Mouse (Mus musculus) limb, embryonic 15.5 days (tissue): ENCODE data around the gene Mdk. TPM values are rescaled to one million over a fixed set of nuclear protein-coding genes. Genes with fewer than 3 reads are reported as not detected.

Source experiments
- ATAC-seq: fragments of 200-750 bp; cut with Nextera tagmentation; 2 replicates; pipeline ENCODE4 v1.8.0; 2017; ENCODE audit warnings: low read depth, moderate TSS enrichment; ENCODE audit not compliant: insufficient number of reproducible peaks, low FRiP score, low TSS enrichment
- H3K27ac ChIP-seq: fragments of 300-500 bp; sonication (generic); 2 replicates; pipeline ENCODE4 v1.5.1; 2015; ENCODE audit warnings: moderate library complexity, mild to moderate bottlenecking, inconsistent platforms
- H3K27me3 ChIP-seq: fragments of 300-500 bp; sonication (generic); 2 replicates; pipeline ENCODE4 v1.6.1; 2015; ENCODE audit warnings: inconsistent platforms
- H3K36me3 ChIP-seq: fragments of 300-500 bp; sonication (generic); 2 replicates; pipeline ENCODE4 v1.6.1; 2015; ENCODE audit warnings: inconsistent platforms
- H3K4me1 ChIP-seq: fragments of 300-500 bp; sonication (generic); 2 replicates; pipeline ENCODE4 v1.6.1; 2015; ENCODE audit warnings: inconsistent platforms
- H3K4me2 ChIP-seq: fragments of 300-500 bp; sonication (generic); 2 replicates; pipeline ENCODE4 v1.6.1; 2015; ENCODE audit warnings: mild to moderate bottlenecking, inconsistent platforms
- H3K4me3 ChIP-seq: fragments of 300-500 bp; sonication (generic); 2 replicates; pipeline ENCODE4 v1.5.1; 2015; ENCODE audit warnings: mild to moderate bottlenecking, inconsistent platforms
- H3K9ac ChIP-seq: fragments of 300-500 bp; sonication (generic); 2 replicates; pipeline ENCODE4 v1.6.1; 2015; ENCODE audit warnings: inconsistent platforms
- H3K9me3 ChIP-seq: fragments of 300-500 bp; sonication (generic); 2 replicates; pipeline ENCODE4 v1.6.1; 2016; ENCODE audit warnings: inconsistent platforms
- WGBS: fragments of 180-500 bp; shearing (Covaris S2); methylation state at CpG from one replicate; pipeline ENCODE4 v1.1.7; 2015; 5-methylcytosine and 5-hydroxymethylcytosine counted together
- polyA plus RNA-seq: library from polyadenylated mRNA; unstranded; fragments of >200 nt; fragmentation: Nextera tagmentation; extraction: Ambion mirVana; gene quantifications from 2 replicates; pipeline ENCODE4 v1.2.1, GENCODE M21; 2015

The Mdk gene
- polyA plus RNA-seq, 1 experiment from 2014 or later = 1,046 TPM

- H3K9me3 ChIP-seq = no peaks in the 10 kb centered on the region
- H3K4me2 ChIP-seq = no peak overlapping the region
- WGBS = 87% methylated on average over 15 of the region's 15 CpGs
- H3K4me3 ChIP-seq = no peak overlapping the region
- no peak overlapping the region for H3K9ac ChIP-seq
- ATAC-seq = no peak
- H3K27me3 ChIP-seq = no peaks in the 10 kb centered on the region
- peaks cover 4% of the 10 kb centered on the region for H3K4me1 ChIP-seq
- H3K36me3 ChIP-seq = peaks cover 64% of the 10 kb centered on the region
- no peak overlapping the region for H3K27ac ChIP-seq
Observed at GRCm38 (mm10) chr2:91939303-91939935, 7.3 kb upstream of the Mdk start.

GRCm38 (mm10) chr2:91936154-91936553, 4.1 kb upstream of the Mdk start:
- peaks cover 20% of the 10 kb centered on the region for H3K4me1 ChIP-seq
- WGBS = 87% methylated on average over 7 of the region's 7 CpGs
- no peak overlapping the region for H3K4me3 ChIP-seq
- ATAC-seq = no peak
- H3K9ac ChIP-seq = no peak overlapping the region
- peaks cover 76% of the 10 kb centered on the region for H3K36me3 ChIP-seq
- no peak overlapping the region for H3K27ac ChIP-seq
- no peaks in the 10 kb centered on the region for H3K27me3 ChIP-seq
- no peaks in the 10 kb centered on the region for H3K9me3 ChIP-seq
- H3K4me2 ChIP-seq = no peak overlapping the region

- H3K27me3 ChIP-seq = no peaks in the 10 kb centered on the region
- H3K27ac ChIP-seq = no peak overlapping the region
- H3K9ac ChIP-seq = no peak overlapping the region
- H3K4me1 ChIP-seq = peaks cover 32% of the 10 kb centered on the region
- H3K36me3 ChIP-seq = peaks cover 67% of the 10 kb centered on the region
- ATAC-seq = no peak
- no peak overlapping the region for H3K4me2 ChIP-seq
- no peak overlapping the region for H3K4me3 ChIP-seq
- WGBS = 83% methylated on average over 9 of the region's 9 CpGs
- H3K9me3 ChIP-seq = no peaks in the 10 kb centered on the region
Observed at GRCm38 (mm10) chr2:91934826-91935525, 2.9 kb upstream of the Mdk start.

GRCm38 (mm10) chr2:91934016-91934415, 1.9 kb upstream of the Mdk start:
- no peak overlapping the region for H3K4me2 ChIP-seq
- no peak for ATAC-seq
- no peak overlapping the region for H3K9ac ChIP-seq
- no peak overlapping the region for H3K27ac ChIP-seq
- no peak overlapping the region for H3K4me3 ChIP-seq
- H3K36me3 ChIP-seq = peaks cover 57% of the 10 kb centered on the region
- 45% methylated on average over 8 of the region's 8 CpGs for WGBS
- no peaks in the 10 kb centered on the region for H3K9me3 ChIP-seq
- peaks cover 38% of the 10 kb centered on the region for H3K4me1 ChIP-seq
- H3K27me3 ChIP-seq = no peaks in the 10 kb centered on the region

GRCm38 (mm10) chr2:91933471-91933870, 1.4 kb upstream of the Mdk start:
- Histone ChIP-seq H3K36me3 (peaks cover 52% of the 10 kb centered on the region), H3K9me3 (no peaks in the 10 kb centered on the region), H3K4me2 (no peak overlapping the region), H3K4me1 (peaks cover 42% of the 10 kb centered on the region), H3K27me3 (no peaks in the 10 kb centered on the region), H3K4me3 (no peak overlapping the region), H3K9ac (no peak overlapping the region), H3K27ac (peak overlapping the region; percentile 61; the same call in 1 of the 2 replicates)
- ATAC-seq = no peak
- WGBS = 43% methylated on average over 9 of the region's 9 CpGs

- peaks cover 47% of the 10 kb centered on the region for H3K4me1 ChIP-seq
- peak overlapping the region; percentile 75 for H3K4me2 ChIP-seq
- no peaks in the 10 kb centered on the region for H3K27me3 ChIP-seq
- H3K4me3 ChIP-seq = 0 out of 2 replicates have a peak overlapping the region, but pooled peaks have one; percentile 64
- H3K9ac ChIP-seq = 0 out of 2 replicates have a peak overlapping the region, but pooled peaks have one; percentile 14
- ATAC-seq = no peak
- H3K9me3 ChIP-seq = no peaks in the 10 kb centered on the region
- H3K36me3 ChIP-seq = peaks cover 46% of the 10 kb centered on the region
- H3K27ac ChIP-seq = peak overlapping the region; percentile 94
- 27% methylated on average over 6 of the region's 6 CpGs for WGBS
Observed at GRCm38 (mm10) chr2:91932737-91933350, 747 bp upstream of the Mdk start.

GRCm38 (mm10) chr2:91931328-91932159, 553 bp downstream of the Mdk start:
- WGBS = 3% methylated on average over 48 of the region's 50 CpGs
- H3K4me3 ChIP-seq = peak overlapping the region; percentile 64
- peaks cover 33% of the 10 kb centered on the region for H3K36me3 ChIP-seq
- H3K27me3 ChIP-seq = no peaks in the 10 kb centered on the region
- no peaks in the 10 kb centered on the region for H3K9me3 ChIP-seq
- ATAC-seq = peak; percentile 70
- peak overlapping the region; percentile 94 for H3K27ac ChIP-seq
- peak overlapping the region; percentile 75 for H3K4me2 ChIP-seq
- H3K4me1 ChIP-seq = peaks cover 50% of the 10 kb centered on the region
- peak overlapping the region; percentile 79 for H3K9ac ChIP-seq

- Histone ChIP-seq H3K9ac (peak overlapping the region; percentile 79), H3K4me1 (peaks cover 50% of the 10 kb centered on the region), H3K27ac (peak overlapping the region; percentile 94), H3K27me3 (0 out of 2 replicates have a peak, but pooled peaks cover 3% of the 10 kb centered on the region), H3K36me3 (peaks cover 26% of the 10 kb centered on the region), H3K9me3 (no peaks in the 10 kb centered on the region), H3K4me2 (peak overlapping the region; percentile 75), H3K4me3 (peak overlapping the region; percentile 64)
- WGBS = 3% methylated on average over 23 of the region's 23 CpGs
- ATAC-seq = no peak
Observed at GRCm38 (mm10) chr2:91930761-91931291, 1.3 kb downstream of the Mdk start.

- no peak for ATAC-seq
- Histone ChIP-seq H3K9me3 (no peaks in the 10 kb centered on the region), H3K4me3 (peak overlapping the region; percentile 64), H3K9ac (peak overlapping the region; percentile 79; the same call in 1 of the 2 replicates), H3K27ac (no peak overlapping the region), H3K27me3 (peaks cover 9% of the 10 kb centered on the region; the same call in 1 of the 2 replicates), H3K4me1 (peaks cover 53% of the 10 kb centered on the region), H3K36me3 (peaks cover 17% of the 10 kb centered on the region), H3K4me2 (peak overlapping the region; percentile 75)
- 13% methylated on average over 12 of the region's 12 CpGs for WGBS
Observed at GRCm38 (mm10) chr2:91929936-91930335, 2.2 kb downstream of the Mdk start.

- Histone ChIP-seq H3K9me3 (no peaks in the 10 kb centered on the region), H3K9ac (no peak overlapping the region), H3K4me2 (peak overlapping the region; percentile 75; the same call in 1 of the 2 replicates), H3K27me3 (peaks cover 13% of the 10 kb centered on the region), H3K36me3 (peaks cover 13% of the 10 kb centered on the region), H3K4me1 (peaks cover 53% of the 10 kb centered on the region), H3K27ac (no peak overlapping the region), H3K4me3 (0 out of 2 replicates have a peak overlapping the region, but pooled peaks have one; percentile 64)
- WGBS = 56% methylated on average over 3 of the region's 3 CpGs
- ATAC-seq = no peak
Observed at GRCm38 (mm10) chr2:91929455-91929854, 2.6 kb downstream of the Mdk start.
